Mouse (Mus musculus) cerebellum, adult 2 months (tissue): Measurements from ENCODE around the gene Myl10.

ENCODE experiments used
- CTCF ChIP-seq: fragments of 200-500 bp; IDR thresholded peaks from 2 replicates; pipeline ENCODE4 v1.5.1; 2011; ENCODE audit warnings: low read depth, mild to moderate bottlenecking, control low read depth, low read length, moderate library complexity, borderline replicate concordance; ENCODE audit not compliant: insufficient read depth
- POLR2A ChIP-seq: fragments of 200-500 bp; IDR thresholded peaks from 2 replicates; pipeline ENCODE4 v1.6.1; 2011; ENCODE audit warnings: low read length, control low read depth, borderline replicate concordance; ENCODE audit not compliant: insufficient read depth

DNA sequence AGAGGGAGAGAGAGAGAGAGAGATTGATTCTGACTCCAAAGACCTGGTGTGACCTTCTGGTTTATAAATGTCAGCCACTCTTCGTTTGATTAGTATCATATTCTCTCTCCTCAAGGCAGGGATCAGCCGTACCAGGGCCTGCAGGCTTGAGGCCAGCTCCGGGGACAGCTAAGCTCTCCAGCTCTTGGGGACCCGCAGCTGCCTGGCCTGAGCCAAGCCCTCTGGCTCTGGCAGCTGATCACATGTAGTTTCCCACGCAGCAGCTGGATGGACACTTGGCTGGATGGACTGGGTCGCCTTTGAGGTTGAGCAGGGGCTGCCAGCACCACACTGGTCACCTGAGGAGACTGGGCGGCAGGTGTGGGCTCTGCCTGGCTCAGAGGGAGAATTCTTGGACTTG is 5.4 kb upstream of the Myl10 start:
- TF ChIP-seq CTCF (no peak), POLR2A (no peak)
